Mouse (Mus musculus): ENCODE results near the gene Rab9.

- TF ChIP-seq GATA1 (IDR thresholded peaks at IDR 0.05; ENCODE audit: borderline replicate concordance, low read length) (no peak), FLI1 (IDR thresholded peaks at IDR 0.05; ENCODE audit: low read length) (no peak)
These were observed 2.3 kb downstream of the Rab9 start for GRCm38 (mm10) chrX:166477393-166477792.

All from megakaryocyte, embryonic 14.5 days (primary cell).